Mouse (Mus musculus) erythroblast, embryonic 14.5 days (primary cell): ENCODE data around the gene Taz.

Experiments used
- GATA1 ChIP-seq: IDR thresholded peaks from 2 replicates; pipeline ENCODE4 v1.6.1; 2012; ENCODE audit warnings: low read length, inconsistent platforms, mixed read lengths
- TAL1 ChIP-seq: IDR thresholded peaks from 3 replicates; pipeline ENCODE4 v1.6.1; 2012; ENCODE audit warnings: low read length, inconsistent platforms, mixed read lengths

GRCm38 (mm10) chrX:74254888-74255565 lies 26.7 kb upstream of the Taz start:
- TF ChIP-seq TAL1: no peak
- TF ChIP-seq GATA1: no peak
